Mouse (Mus musculus): ENCODE data around the gene Cxcl14.

DNA sequence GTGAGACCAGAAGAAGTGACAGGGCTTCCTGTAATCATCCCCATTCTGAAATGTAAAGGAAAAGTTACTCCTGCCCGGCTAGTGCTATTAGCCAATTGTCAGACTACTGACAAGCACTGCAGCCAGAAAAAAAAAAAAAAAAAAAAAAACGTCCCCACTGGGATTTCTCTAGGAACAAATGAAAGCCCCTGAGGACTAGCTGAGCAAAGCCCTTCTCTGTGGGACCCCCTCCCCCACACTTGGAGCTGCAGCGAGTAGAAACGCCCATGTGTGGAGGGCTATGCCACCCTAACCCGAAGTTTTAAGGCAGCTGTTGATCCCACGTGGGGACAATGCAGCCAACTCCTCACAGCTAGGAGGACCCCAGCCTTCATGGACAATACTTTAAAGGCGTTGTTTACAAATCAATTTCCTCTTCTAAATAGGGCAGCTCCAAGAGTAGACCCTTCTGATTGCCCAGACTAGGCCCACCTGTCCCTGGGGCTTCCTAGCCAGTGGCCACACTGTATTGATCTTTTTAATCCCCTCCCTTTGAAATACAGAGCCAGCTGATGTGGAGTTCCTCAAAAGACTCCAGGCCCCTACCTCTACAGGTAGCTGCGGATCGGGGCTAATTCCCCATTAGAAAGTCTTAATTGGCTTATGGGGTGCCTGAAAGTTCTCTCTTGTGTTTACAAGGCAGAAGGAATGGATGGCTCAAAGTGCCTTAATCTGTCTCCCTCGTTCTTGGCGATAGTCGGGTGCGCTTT, 46.6 kb downstream of the Cxcl14 start:
- no peak for TF ChIP-seq CTCF (conservative IDR thresholded peaks at IDR 0.05 in 1 of 2, IDR thresholded peaks at IDR 0.05 in 1 of 2; ENCODE audit: low read depth in 2 of 2, low read length in 2 of 2)
- peak; percentile 68 for TF ChIP-seq ZNF384 (IDR thresholded peaks at IDR 0.05; ENCODE audit: low read depth, low read length)
- TF ChIP-seq MEF2A (IDR thresholded peaks at IDR 0.05; ENCODE audit: borderline replicate concordance, low read depth, low read length), result no peak
- TF ChIP-seq SIN3A (IDR thresholded peaks at IDR 0.05; ENCODE audit: low read length), result no peak
- no peak for TF ChIP-seq MAX (IDR thresholded peaks at IDR 0.05; ENCODE audit: low read length)
- TF ChIP-seq IRF4 (IDR thresholded peaks at IDR 0.05; ENCODE audit: low read depth, low read length), result no peak
- no peak for TF ChIP-seq POLR2AphosphoS2 (IDR thresholded peaks at IDR 0.05; ENCODE audit: low read depth, low read length)
- TF ChIP-seq ETS1 (conservative IDR thresholded peaks at IDR 0.05; ENCODE audit: low read depth, low read length), result no peak
- no peak for TF ChIP-seq ZC3H11A (IDR thresholded peaks at IDR 0.05; ENCODE audit: low read depth, low read length)
- TF ChIP-seq TBP (conservative IDR thresholded peaks at IDR 0.05; ENCODE audit: low read depth, low read length), result no peak
- TF ChIP-seq POLR2A (IDR thresholded peaks at IDR 0.05; ENCODE audit: low read depth, low read length), result no peak
- no peak for TF ChIP-seq TCF12 (IDR thresholded peaks at IDR 0.05; ENCODE audit: low read depth, low read length)
- no peak for TF ChIP-seq NELFE (IDR thresholded peaks at IDR 0.05; ENCODE audit: low read depth, low read length)
- no peak for TF ChIP-seq ZKSCAN1 (IDR thresholded peaks at IDR 0.05; ENCODE audit: borderline replicate concordance, low read depth, low read length)

All from CH12.LX (cell line).